Mouse (Mus musculus) E14TG2a.4 (cell line): ENCODE measurements around the gene Stx12.

Experiments used
- CTCF ChIP-seq: conservative IDR thresholded peaks from 2 replicates; pipeline ENCODE4 v1.5.1; 2014; ENCODE audit warnings: low read length
- NANOG ChIP-seq: IDR thresholded peaks from 2 replicates; pipeline ENCODE4 v1.6.1; 2014; ENCODE audit warnings: borderline replicate concordance, low read length, mixed read lengths
- POU5F1 ChIP-seq: IDR thresholded peaks from 2 replicates; pipeline ENCODE4 v1.6.1; 2014; ENCODE audit warnings: low read length, borderline replicate concordance

GRCm38 (mm10) chr4:132842281-132842906 lies 41.9 kb downstream of the Stx12 start:
- TF ChIP-seq CTCF (no peak), POU5F1 (no peak), NANOG (no peak)
